Mouse (Mus musculus) adrenal gland, postnatal 10 days (tissue): Measurements from ENCODE around the gene Fam43b. TPM values are rescaled to one million over a fixed set of nuclear protein-coding genes. Genes with fewer than 3 reads are reported as not detected.

Experiments used
- DNase-seq: peaks from one replicate; pipeline ENCODE4 v3.0.0; 2021; ENCODE audit warnings: mixed read lengths
- total RNA-seq, 2 experiments: library from RNA; stranded (reverse); gene quantifications; 2 replicates each; pipeline ENCODE4 v1.2.3; 2021

Fam43b gene
- total RNA-seq, 2 experiments from 2014 or later: 1.8 to 2.0 TPM

- no peak for DNase-seq
Observed at GRCm38 (mm10) chr4:138352692-138353091, 43.6 kb downstream of the Fam43b start.

GRCm38 (mm10) chr4:138351821-138352220 lies 44.5 kb downstream of the Fam43b start:
- DNase-seq: no peak

- no peak for DNase-seq
Observed at GRCm38 (mm10) chr4:138348716-138349115, 47.6 kb downstream of the Fam43b start.

DNA sequence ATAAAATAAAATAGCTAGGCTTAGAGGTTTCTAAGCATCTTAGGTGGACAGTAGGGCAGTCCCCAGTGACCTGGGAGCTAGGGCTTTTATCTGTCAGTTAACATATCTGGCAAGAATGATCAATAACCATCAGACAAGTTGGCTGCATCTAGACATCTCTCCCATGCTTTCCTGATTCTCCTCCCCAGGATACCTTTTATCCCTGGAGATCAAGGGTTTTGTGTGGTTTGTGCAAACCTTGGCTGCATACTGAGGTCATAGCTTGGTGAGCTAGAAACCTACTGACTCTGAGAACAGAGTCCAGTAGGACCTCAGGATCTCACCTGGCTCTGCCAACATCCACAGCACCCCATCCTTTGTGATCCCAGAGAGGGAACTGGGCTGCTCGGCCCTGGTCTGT lies 49.0 kb downstream of the Fam43b start:
- no peak for DNase-seq

- DNase-seq: peak; percentile 67
Observed at GRCm38 (mm10) chr4:138344891-138345545, 51.3 kb downstream of the Fam43b start.

Other genes with a start within 250 kb of the Fam43b start
- 100 to 1,000 TPM; 153 to 170 TPM for gene Hp1bp3, start 180.2 kb downstream of the Fam43b start, total RNA-seq
- gene Sh2d5, start 146.1 kb downstream of the Fam43b start, total RNA-seq: 1 to 10 TPM; 1.2 to 1.6 TPM
- 1 to 10 TPM; 3.1 to 3.5 TPM for gene Kif17, start 146.1 kb downstream of the Fam43b start, total RNA-seq
- 100 to 1,000 TPM; 118 to 129 TPM for gene Ddost, start 91.8 kb downstream of the Fam43b start, total RNA-seq
- 100 to 1,000 TPM; 171 to 188 TPM for gene Pink1, start 70.2 kb downstream of the Fam43b start, total RNA-seq
- gene Cda, start 28.5 kb downstream of the Fam43b start, total RNA-seq: 10 to 100 TPM; 12.3 to 13.4 TPM
- gene Mul1, start 38.1 kb upstream of the Fam43b start, total RNA-seq: 10 to 100 TPM; 54.7 to 56.9 TPM
- 10 to 100 TPM; 17.3 to 22.9 TPM for gene Camk2n1, start 57.8 kb upstream of the Fam43b start, total RNA-seq
- gene Vwa5b1, start 239.4 kb upstream of the Fam43b start, total RNA-seq: under 1 TPM; 0.18 to 0.30 TPM